Mouse (Mus musculus) embryonic facial prominence, embryonic 15.5 days (tissue): ENCODE measurements around the gene Wdfy2. TPM values are rescaled to one million over a fixed set of nuclear protein-coding genes. Genes with fewer than 3 reads are reported as not detected.
A peak's percentile ranks its signal among the peaks of the same experiment; 100 is the strongest.

Experiments
- ATAC-seq: fragments of 200-750 bp; cut with Nextera tagmentation; 2 replicates; pipeline ENCODE4 v1.8.0; 2017; ENCODE audit warnings: low read depth, moderate TSS enrichment; ENCODE audit not compliant: insufficient number of reproducible peaks, low FRiP score, low TSS enrichment
- H3K27ac ChIP-seq: fragments of 300-500 bp; sonication (generic); replicated peaks from 2 replicates; pipeline ENCODE4 v1.5.1; 2015; ENCODE audit warnings: mild to moderate bottlenecking, inconsistent platforms
- H3K27me3 ChIP-seq: fragments of 300-500 bp; sonication (generic); 2 replicates; pipeline ENCODE4 v1.6.1; 2015; ENCODE audit warnings: inconsistent platforms
- H3K36me3 ChIP-seq: fragments of 300-500 bp; sonication (generic); 2 replicates; pipeline ENCODE4 v1.6.1; 2015; ENCODE audit warnings: mild to moderate bottlenecking, inconsistent platforms
- H3K4me1 ChIP-seq: fragments of 300-500 bp; sonication (generic); 2 replicates; pipeline ENCODE4 v1.6.1; 2015; ENCODE audit warnings: inconsistent platforms
- H3K4me2 ChIP-seq: fragments of 300-500 bp; sonication (generic); replicated peaks from 2 replicates; pipeline ENCODE4 v1.6.1; 2015; ENCODE audit warnings: mild to moderate bottlenecking, inconsistent platforms
- H3K4me3 ChIP-seq: fragments of 300-500 bp; sonication (generic); replicated peaks from 2 replicates; pipeline ENCODE4 v1.5.1; 2015; ENCODE audit warnings: mild to moderate bottlenecking, inconsistent platforms
- H3K9ac ChIP-seq: fragments of 300-500 bp; sonication (generic); 2 replicates; pipeline ENCODE4 v1.6.1; 2015; ENCODE audit warnings: inconsistent platforms
- H3K9me3 ChIP-seq: fragments of 300-500 bp; sonication (generic); replicated peaks from 2 replicates; pipeline ENCODE4 v1.6.1; 2016; ENCODE audit warnings: inconsistent platforms
- WGBS: fragments of 180-500 bp; shearing (Covaris S2); methylation state at CpG from one replicate; pipeline ENCODE4 v1.1.7; 2015; 5-methylcytosine and 5-hydroxymethylcytosine counted together
- polyA plus RNA-seq: library from polyadenylated mRNA; unstranded; fragments of >200 nt; fragmentation: Nextera tagmentation; extraction: Ambion mirVana; gene quantifications from 2 replicates; pipeline ENCODE4 v1.2.1, GENCODE M21; 2015

Wdfy2 gene
- polyA plus RNA-seq, 1 experiment from 2014 or later = 8.2 TPM

- Histone ChIP-seq H3K4me1 (0 out of 2 replicates have a peak, but pooled peaks cover 9% of the 10 kb centered on the region), H3K27me3 (no peaks in the 10 kb centered on the region), H3K9ac (no peak overlapping the region), H3K27ac (no peak overlapping the region), H3K4me3 (no peak overlapping the region), H3K4me2 (no peak overlapping the region), H3K36me3 (no peaks in the 10 kb centered on the region), H3K9me3 (no peaks in the 10 kb centered on the region)
- no peak for ATAC-seq
- 68% methylated on average over 2 of the region's 2 CpGs for WGBS
These were observed 27.9 kb downstream of the Wdfy2 start for GRCm38 (mm10) chr14:62865405-62865804.

- H3K4me3 ChIP-seq = no peak overlapping the region
These were observed 29.6 kb downstream of the Wdfy2 start for GRCm38 (mm10) chr14:62867069-62867468.

DNA sequence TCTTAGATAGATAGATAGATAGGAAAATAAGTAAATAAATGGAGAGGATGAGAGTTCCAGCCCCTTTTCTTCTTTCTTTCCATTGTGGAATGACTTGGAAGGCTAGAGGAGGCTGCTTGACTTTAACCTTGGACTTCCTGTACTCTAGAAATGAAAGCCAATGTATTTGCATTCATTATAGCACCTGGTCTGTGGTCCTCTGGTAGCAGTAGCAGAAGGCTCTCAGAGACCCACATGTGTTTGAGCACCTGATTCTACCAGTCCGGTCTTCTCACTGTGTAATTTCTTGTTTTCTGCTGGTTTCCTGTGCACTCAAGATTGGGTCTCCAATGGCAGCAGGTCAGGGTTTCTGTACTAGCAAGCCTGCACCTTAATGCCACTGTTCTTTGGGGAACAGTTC, 30.1 kb downstream of the Wdfy2 start:
- no peak for ATAC-seq
- Histone ChIP-seq H3K27ac (no peak overlapping the region), H3K4me1 (0 out of 2 replicates have a peak, but pooled peaks cover 9% of the 10 kb centered on the region), H3K9ac (no peak overlapping the region), H3K9me3 (no peaks in the 10 kb centered on the region), H3K36me3 (no peaks in the 10 kb centered on the region), H3K4me3 (no peak overlapping the region), H3K27me3 (no peaks in the 10 kb centered on the region), H3K4me2 (no peak overlapping the region)
- 56% methylated on average over 1 of the region's 1 CpGs for WGBS

More at GRCm38 (mm10) chr14:62867069-62867468, 29.6 kb downstream of the Wdfy2 start:
- Histone ChIP-seq H3K4me2 (no peak overlapping the region), H3K27me3 (no peaks in the 10 kb centered on the region), H3K4me1 (0 out of 2 replicates have a peak, but pooled peaks cover 9% of the 10 kb centered on the region), H3K36me3 (no peaks in the 10 kb centered on the region), H3K9ac (no peak overlapping the region), H3K9me3 (no peaks in the 10 kb centered on the region), H3K27ac (no peak overlapping the region)
- no peak for ATAC-seq
- 59% methylated on average over 5 of the region's 5 CpGs for WGBS

DNA sequence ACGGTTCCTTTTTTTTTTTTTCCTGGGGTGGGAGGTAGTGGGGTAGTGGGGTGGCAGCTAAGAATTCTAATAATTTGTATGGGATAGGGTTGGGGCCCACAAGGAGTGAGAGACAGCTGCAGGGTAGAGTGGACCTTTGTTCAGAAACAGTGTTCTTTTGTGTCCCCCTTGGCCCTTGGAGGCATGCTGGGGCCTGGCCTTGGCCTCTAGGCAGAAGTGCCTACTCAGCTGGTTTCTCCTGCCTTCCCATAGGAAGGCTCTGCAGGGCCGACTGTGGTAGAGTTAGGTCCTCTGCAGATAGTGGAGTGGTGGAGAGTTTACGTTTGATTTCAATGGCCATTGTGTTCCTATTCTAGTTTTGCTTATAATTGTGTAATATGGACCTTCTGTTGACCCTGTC, 30.8 kb downstream of the Wdfy2 start:
- Histone ChIP-seq H3K9ac (no peak overlapping the region), H3K27ac (no peak overlapping the region), H3K27me3 (no peaks in the 10 kb centered on the region), H3K4me3 (no peak overlapping the region), H3K4me1 (0 out of 2 replicates have a peak, but pooled peaks cover 9% of the 10 kb centered on the region), H3K36me3 (no peaks in the 10 kb centered on the region), H3K9me3 (no peaks in the 10 kb centered on the region), H3K4me2 (no peak overlapping the region)
- ATAC-seq = no peak
- 46% methylated on average over 3 of the region's 3 CpGs for WGBS

- no peak overlapping the region for H3K4me2 ChIP-seq
- no peaks in the 10 kb centered on the region for H3K27me3 ChIP-seq
- 0 out of 2 replicates have a peak, but pooled peaks cover 9% of the 10 kb centered on the region for H3K4me1 ChIP-seq
- no peak overlapping the region for H3K27ac ChIP-seq
- no peak overlapping the region for H3K4me3 ChIP-seq
- H3K9me3 ChIP-seq = no peaks in the 10 kb centered on the region
- H3K36me3 ChIP-seq = no peaks in the 10 kb centered on the region
- no peak overlapping the region for H3K9ac ChIP-seq
- no peak for ATAC-seq
- WGBS = 95% methylated on average over 7 of the region's 7 CpGs
These were observed 32.8 kb downstream of the Wdfy2 start for GRCm38 (mm10) chr14:62870238-62870638.

DNA sequence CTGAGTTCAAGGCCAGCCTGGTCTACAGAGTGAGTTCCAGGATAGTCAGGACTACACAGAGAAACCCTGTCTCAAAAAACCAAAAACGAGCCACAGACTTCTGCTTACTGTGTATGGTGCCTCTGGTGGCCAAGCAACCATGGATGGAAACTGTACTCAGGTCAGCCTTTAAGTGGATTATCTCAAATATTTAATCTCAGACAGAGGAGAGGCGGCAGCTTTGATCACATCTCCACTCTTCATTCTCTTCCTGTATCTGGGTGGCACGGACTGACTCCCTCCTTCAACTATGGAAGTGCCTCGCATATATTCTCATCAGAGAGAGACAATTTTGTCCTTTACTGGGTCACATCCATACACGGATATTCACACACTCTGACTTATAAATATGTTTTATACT, 34.0 kb downstream of the Wdfy2 start:
- 0 out of 2 replicates have a peak, but pooled peaks cover 9% of the 10 kb centered on the region for H3K4me1 ChIP-seq
- WGBS = 94% methylated on average over 5 of the region's 5 CpGs
- no peaks in the 10 kb centered on the region for H3K27me3 ChIP-seq
- no peak for ATAC-seq
- H3K36me3 ChIP-seq = no peaks in the 10 kb centered on the region
- H3K4me3 ChIP-seq = no peak overlapping the region
- no peak overlapping the region for H3K27ac ChIP-seq
- no peaks in the 10 kb centered on the region for H3K9me3 ChIP-seq
- no peak overlapping the region for H3K4me2 ChIP-seq
- H3K9ac ChIP-seq = no peak overlapping the region

DNA sequence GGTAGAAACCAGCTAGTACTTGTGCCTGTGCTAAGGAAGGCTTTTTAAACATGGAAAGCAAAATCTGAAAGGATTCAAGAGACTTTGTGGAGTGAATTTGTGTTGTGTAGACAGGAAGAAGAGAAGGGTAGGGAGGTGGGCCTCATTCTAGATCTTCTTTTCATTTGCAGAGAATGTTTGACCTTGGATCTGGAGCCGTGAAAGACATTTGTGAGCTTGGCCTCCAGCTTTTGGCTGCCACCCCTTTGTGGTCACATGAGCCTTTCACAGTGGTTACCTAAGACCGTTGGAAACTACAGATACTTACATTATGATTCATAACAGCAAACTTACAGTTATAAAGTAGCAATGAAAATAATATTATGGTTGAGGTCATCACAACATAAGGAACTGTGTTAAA, 34.5 kb downstream of the Wdfy2 start:
- H3K4me3 ChIP-seq = no peak overlapping the region
- 74% methylated on average over 2 of the region's 2 CpGs for WGBS

GRCm38 (mm10) chr14:62873820-62874219, 36.3 kb downstream of the Wdfy2 start:
- WGBS = 64% methylated on average over 4 of the region's 4 CpGs
- H3K27ac ChIP-seq = no peak overlapping the region

More for the DNA sequence above, 34.5 kb downstream of the Wdfy2 start:
- Histone ChIP-seq H3K27me3 (no peaks in the 10 kb centered on the region), H3K4me2 (no peak overlapping the region), H3K9ac (no peak overlapping the region), H3K27ac (no peak overlapping the region), H3K9me3 (no peaks in the 10 kb centered on the region), H3K36me3 (no peaks in the 10 kb centered on the region), H3K4me1 (0 out of 2 replicates have a peak, but pooled peaks cover 9% of the 10 kb centered on the region)
- no peak for ATAC-seq

DNA sequence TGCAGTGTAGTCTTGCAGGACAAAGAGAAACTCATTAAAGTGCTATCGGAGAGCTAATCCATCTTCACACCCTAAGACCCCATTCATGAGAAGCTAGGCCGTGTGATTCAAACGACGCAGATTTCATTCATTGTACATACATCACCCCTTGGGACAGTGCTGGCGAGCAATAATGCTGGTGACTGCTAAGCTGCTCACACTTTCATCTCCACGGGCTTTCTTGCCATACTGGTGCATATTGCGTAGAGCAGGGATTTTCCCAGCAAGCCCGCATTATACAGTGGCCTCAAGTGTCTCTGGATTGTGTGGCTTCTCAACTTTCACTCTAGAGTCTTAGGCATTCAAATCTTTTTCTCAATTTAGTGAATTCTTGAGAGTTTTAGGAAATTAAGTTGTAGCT, 36.9 kb downstream of the Wdfy2 start:
- Histone ChIP-seq H3K27ac (no peak overlapping the region), H3K27me3 (no peaks in the 10 kb centered on the region), H3K9me3 (no peaks in the 10 kb centered on the region), H3K9ac (no peak overlapping the region), H3K4me2 (no peak overlapping the region), H3K4me3 (no peak overlapping the region), H3K36me3 (no peaks in the 10 kb centered on the region), H3K4me1 (peaks cover 9% of the 10 kb centered on the region)
- no peak for ATAC-seq
- WGBS = 74% methylated on average over 8 of the region's 8 CpGs

More at GRCm38 (mm10) chr14:62873820-62874219, 36.3 kb downstream of the Wdfy2 start:
- Histone ChIP-seq H3K4me3 (no peak overlapping the region), H3K4me2 (no peak overlapping the region), H3K36me3 (no peaks in the 10 kb centered on the region), H3K27me3 (no peaks in the 10 kb centered on the region), H3K9me3 (no peaks in the 10 kb centered on the region), H3K9ac (no peak overlapping the region), H3K4me1 (peaks cover 3% of the 10 kb centered on the region; the same call in 1 of the 2 replicates)
- no peak for ATAC-seq

DNA sequence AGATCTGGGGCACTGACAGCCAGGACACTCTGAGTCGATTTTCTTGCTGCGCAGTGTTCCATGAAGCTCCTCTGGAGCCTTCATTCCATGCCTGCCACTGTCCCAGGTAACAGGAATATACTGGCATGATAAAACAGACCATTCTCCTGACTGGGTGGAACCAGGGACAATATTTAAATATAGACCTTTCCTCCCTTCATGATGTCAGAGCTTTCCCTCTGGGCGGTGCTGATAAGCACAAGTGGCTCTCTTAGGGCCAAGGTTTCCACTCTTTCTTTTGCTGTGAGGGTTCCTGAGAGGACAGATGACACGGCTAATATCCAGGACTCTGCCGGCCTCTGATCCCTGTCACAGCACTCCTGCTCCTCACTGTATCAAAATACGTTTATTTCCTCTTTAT, 40.6 kb downstream of the Wdfy2 start:
- Histone ChIP-seq H3K9ac (no peak overlapping the region), H3K9me3 (no peaks in the 10 kb centered on the region), H3K27ac (no peak overlapping the region), H3K4me1 (peaks cover 25% of the 10 kb centered on the region), H3K4me3 (no peak overlapping the region), H3K36me3 (no peaks in the 10 kb centered on the region), H3K4me2 (no peak overlapping the region), H3K27me3 (no peaks in the 10 kb centered on the region)
- no peak for ATAC-seq
- 72% methylated on average over 6 of the region's 6 CpGs for WGBS

DNA sequence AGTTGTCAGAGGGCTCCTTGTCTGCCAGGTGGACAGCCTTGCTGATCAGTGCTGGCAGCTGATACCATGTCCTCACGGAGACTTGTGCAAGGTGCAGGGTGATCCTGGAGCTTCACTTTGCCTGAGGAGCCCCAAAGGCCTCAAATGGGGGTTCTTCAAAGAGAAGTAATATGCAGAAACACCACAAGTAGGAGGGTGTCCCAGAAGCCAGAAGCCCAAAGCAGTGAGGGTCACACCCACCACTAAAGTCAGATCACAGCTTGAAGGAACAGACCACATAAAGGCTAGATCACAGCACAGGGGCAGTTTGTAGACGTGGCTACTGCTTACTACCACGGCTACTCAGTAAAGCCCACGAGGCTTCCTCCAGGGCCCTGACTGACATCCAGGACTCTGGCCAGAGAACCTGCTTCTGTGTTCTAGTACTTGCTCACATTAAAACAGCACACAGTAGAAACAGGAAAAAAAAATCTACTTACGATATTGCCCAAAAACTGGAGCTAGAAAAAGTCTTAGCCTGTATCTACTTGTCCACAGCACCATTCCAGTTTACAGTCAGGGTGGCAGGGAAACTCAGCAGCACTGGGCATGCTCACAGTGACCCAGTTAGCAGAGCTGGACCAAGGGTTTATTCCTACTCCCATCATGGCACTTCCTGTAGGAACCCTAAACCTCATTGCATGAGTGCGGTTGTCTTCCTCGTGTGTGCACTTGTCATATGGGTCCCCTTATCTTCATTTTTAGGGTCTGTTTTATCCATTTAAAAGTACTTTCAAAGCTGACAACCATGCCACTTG, 41.4 kb downstream of the Wdfy2 start:
- H3K4me2 ChIP-seq = no peak overlapping the region
- H3K27ac ChIP-seq = peak overlapping the region; percentile 71; the same call in 1 of the 2 replicates
- H3K4me3 ChIP-seq = no peak overlapping the region
- no peaks in the 10 kb centered on the region for H3K36me3 ChIP-seq
- H3K9ac ChIP-seq = no peak overlapping the region
- WGBS = 59% methylated on average over 7 of the region's 7 CpGs
- no peak for ATAC-seq
- H3K27me3 ChIP-seq = no peaks in the 10 kb centered on the region
- H3K9me3 ChIP-seq = no peaks in the 10 kb centered on the region
- H3K4me1 ChIP-seq = peaks cover 25% of the 10 kb centered on the region
